Mouse (Mus musculus) stomach, embryonic 16.5 days (tissue): Measurements from ENCODE around the gene 9930111J21Rik2. TPM values are rescaled to one million over a fixed set of nuclear protein-coding genes. Genes with fewer than 3 reads are reported as not detected.
"Not testable (repeated sequence)": the region's sequence is repeated elsewhere in the genome, so short reads cannot be mapped to it uniquely, and the experiment has no call there.

Source experiments
- ATAC-seq: fragments of 200-750 bp; cut with Nextera tagmentation; 2 replicates; pipeline ENCODE4 v1.8.0; 2017; ENCODE audit warnings: moderate number of reproducible peaks, moderate TSS enrichment; ENCODE audit not compliant: insufficient read depth, low FRiP score
- H3K27ac ChIP-seq: fragments of 300-500 bp; sonication (generic); 2 replicates; pipeline ENCODE4 v1.5.1; 2014; ENCODE audit warnings: low read length
- H3K27me3 ChIP-seq: fragments of 300-500 bp; sonication (generic); 2 replicates; pipeline ENCODE4 v1.6.1; 2014; ENCODE audit warnings: low read length, control low read depth, mixed read lengths; ENCODE audit not compliant: control insufficient read depth, insufficient read depth
- H3K36me3 ChIP-seq: fragments of 300-500 bp; sonication (generic); 2 replicates; pipeline ENCODE4 v1.6.1; 2014; ENCODE audit warnings: low read length; ENCODE audit not compliant: control insufficient read depth, insufficient read depth
- H3K4me1 ChIP-seq: fragments of 300-500 bp; sonication (generic); 2 replicates; pipeline ENCODE4 v1.6.1; 2014; ENCODE audit warnings: low read length, control low read depth, mixed read lengths; ENCODE audit not compliant: control insufficient read depth, insufficient read depth
- H3K4me2 ChIP-seq: fragments of 300-500 bp; sonication (generic); 2 replicates; pipeline ENCODE4 v1.6.1; 2014; ENCODE audit warnings: low read depth, low read length, mixed read lengths
- H3K4me3 ChIP-seq: fragments of 300-500 bp; sonication (generic); replicated peaks from 2 replicates; pipeline ENCODE4 v1.5.1; 2014; ENCODE audit warnings: mild to moderate bottlenecking, low read length
- H3K9ac ChIP-seq: fragments of 300-500 bp; sonication (generic); 2 replicates; pipeline ENCODE4 v1.6.1; 2014; ENCODE audit warnings: low read length
- H3K9me3 ChIP-seq: fragments of 300-500 bp; sonication (generic); replicated peaks from 2 replicates; pipeline ENCODE4 v1.6.1; 2016; ENCODE audit warnings: low read length, control low read depth; ENCODE audit not compliant: control insufficient read depth
- WGBS: fragments of 180-500 bp; shearing (Covaris S2); extraction: QIAGEN DNeasy Blood & Tissue Kit; methylation state at CpG from one replicate; pipeline ENCODE4 v1.1.7; 2014; 5-methylcytosine and 5-hydroxymethylcytosine counted together
- polyA plus RNA-seq: library from polyadenylated mRNA; unstranded; fragments of >200 nt; fragmentation: Nextera tagmentation; extraction: Ambion mirVana; gene quantifications from 2 replicates; pipeline ENCODE4 v1.2.1, GENCODE M21; 2015

The 9930111J21Rik2 gene
- 1.1 and 1.3 TPM in 2 replicates for polyA plus RNA-seq

DNA sequence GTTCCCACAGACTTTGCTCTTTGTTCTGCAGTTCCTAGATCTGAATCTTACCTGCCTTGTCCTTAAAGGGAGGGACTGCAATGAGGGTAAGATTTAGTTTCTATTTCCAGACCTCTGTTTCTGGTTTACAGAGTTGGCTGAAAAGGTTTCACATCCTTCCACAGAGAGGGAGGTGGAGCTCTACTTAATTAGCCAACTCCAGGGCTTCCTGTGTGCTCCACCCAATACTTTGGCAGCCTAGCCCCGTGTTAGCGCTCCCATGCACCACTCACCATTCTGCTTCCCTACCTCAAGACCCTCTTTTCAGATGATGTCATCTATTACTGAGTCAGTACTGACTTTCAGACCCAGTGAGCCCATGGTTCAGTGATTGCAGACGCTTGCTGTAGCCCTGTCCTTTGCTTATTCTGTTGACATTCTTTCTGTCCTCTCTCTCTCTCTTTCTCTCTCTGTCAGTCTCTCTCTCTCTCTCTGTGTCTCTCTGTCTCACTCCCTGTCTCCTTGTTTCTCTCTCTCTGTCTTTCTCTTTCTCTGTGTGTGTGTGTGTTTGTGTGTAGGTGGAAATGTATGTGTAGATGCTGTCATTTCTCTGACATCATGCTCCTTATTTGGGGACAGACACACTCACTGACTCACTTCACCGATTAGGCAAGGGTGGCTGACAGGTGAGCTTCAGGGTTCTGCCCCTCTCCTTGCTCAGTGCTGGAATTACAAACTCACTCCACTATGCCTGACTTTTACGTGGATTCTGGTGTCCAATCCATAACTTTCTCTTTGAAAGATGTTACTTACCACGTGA lies at the start of gene 9930111J21Rik2:
9930111J21Rik2 (minus strand) TSS at position 150 of the 799 bp plus-strand sequence.
- not testable (repeated sequence) for H3K4me1 ChIP-seq, H3K4me3 ChIP-seq, H3K27me3 ChIP-seq, H3K9me3 ChIP-seq, H3K36me3 ChIP-seq, H3K9ac ChIP-seq, H3K4me2 ChIP-seq, H3K27ac ChIP-seq, ATAC-seq
- 78% methylated on average over 1 of the region's 6 CpGs for WGBS

DNA sequence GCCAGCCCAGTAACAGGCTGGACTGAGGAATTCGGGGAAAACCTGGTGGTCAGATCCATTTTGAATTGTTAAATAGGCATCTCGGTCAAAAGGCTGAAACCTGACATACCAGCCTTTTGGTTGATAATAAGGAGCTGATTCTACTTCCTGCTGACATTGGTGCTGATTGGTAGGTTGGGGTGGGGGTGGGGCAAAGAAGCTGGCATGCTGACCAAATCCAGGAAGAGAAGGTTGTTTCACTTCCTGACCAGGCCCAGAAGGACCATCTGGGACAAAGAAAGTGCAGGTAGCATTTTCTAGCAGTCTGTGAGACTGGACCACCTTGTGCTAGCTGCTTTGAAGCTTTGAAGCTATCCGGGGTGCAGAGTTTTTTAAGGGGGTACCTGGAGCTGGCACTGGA lies 49.4 kb upstream of the 9930111J21Rik2 start:
- Histone ChIP-seq H3K4me2 (no peak overlapping the region), H3K27me3 (no peaks in the 10 kb centered on the region), H3K36me3 (no peaks in the 10 kb centered on the region), H3K27ac (no peak overlapping the region), H3K4me1 (no peaks in the 10 kb centered on the region), H3K9me3 (no peaks in the 10 kb centered on the region), H3K4me3 (no peak overlapping the region), H3K9ac (no peak overlapping the region)
- WGBS: 91% methylated on average over 3 of the region's 3 CpGs
- ATAC-seq: no peak

DNA sequence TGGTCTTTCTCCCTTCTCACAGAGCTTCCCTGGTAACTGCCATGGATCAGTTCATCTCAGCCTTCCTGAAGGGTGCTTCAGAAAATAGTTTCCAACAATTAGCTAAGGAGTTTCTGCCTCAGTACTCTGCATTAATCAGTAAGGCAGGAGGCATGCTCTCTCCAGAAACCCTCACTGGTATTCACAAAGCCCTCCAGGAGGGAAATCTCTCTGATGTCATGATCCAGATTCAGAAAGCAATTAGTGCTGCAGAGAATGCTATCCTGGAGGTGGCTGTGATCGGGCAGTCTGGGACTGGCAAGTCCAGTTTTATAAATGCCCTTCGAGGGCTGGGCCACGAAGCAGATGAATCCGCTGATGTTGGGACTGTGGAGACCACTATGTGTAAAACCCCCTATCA lies 44.3 kb upstream of the 9930111J21Rik2 start:
- Histone ChIP-seq H3K36me3 (no peaks in the 10 kb centered on the region), H3K27ac (no peak overlapping the region), H3K4me1 (no peaks in the 10 kb centered on the region), H3K9me3 (no peaks in the 10 kb centered on the region), H3K27me3 (no peaks in the 10 kb centered on the region), H3K9ac (no peak overlapping the region), H3K4me2 (no peak overlapping the region), H3K4me3 (no peak overlapping the region)
- no peak for ATAC-seq
- 88% methylated on average over 4 of the region's 4 CpGs for WGBS

DNA sequence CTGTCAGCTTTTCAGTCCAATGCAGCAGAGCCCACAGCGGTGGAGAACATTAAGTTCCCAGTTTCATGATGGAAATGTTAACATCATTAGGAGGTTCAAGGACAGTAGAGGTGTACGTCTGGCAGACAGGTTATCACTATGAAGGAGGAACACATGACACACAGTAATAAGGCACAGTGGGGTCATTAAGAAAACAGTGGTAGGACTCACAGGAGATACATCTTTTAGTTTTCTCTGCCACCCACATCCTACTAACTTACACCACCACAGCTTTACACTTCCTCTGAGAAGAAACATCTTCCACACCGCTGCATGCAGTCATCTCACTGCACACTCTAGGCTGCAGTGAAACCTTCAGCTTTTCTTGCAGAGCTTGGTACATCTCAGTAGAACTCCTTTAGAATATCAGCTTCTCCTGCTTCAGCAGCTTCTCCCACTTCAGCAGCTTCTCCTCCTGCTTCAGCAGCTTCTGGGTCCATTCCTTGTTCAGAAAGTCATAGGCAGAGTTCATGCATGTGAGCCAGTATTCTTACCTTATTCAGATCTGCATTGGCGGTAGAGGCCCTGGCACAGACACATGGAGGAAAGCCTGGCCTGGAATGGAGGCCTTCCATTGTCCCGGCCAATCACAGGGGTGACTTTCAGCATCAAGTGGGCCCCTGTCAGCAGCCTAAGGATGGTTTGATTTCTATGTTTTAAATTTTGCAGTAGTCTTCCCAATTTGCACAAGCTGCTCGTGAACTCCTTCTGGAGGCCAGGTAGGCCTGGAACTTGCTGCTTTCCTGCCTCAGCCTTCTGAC lies 43.0 kb upstream of the 9930111J21Rik2 start:
- H3K36me3 ChIP-seq: no peaks in the 10 kb centered on the region
- H3K4me3 ChIP-seq: no peak overlapping the region
- no peaks in the 10 kb centered on the region for H3K27me3 ChIP-seq
- no peak overlapping the region for H3K27ac ChIP-seq
- H3K4me2 ChIP-seq: no peak overlapping the region
- H3K9me3 ChIP-seq: no peaks in the 10 kb centered on the region
- peaks cover 2% of the 10 kb centered on the region; the same call in 1 of the 2 replicates for H3K4me1 ChIP-seq
- no peak overlapping the region for H3K9ac ChIP-seq
- WGBS: 78% methylated on average over 6 of the region's 6 CpGs
- no peak for ATAC-seq

DNA sequence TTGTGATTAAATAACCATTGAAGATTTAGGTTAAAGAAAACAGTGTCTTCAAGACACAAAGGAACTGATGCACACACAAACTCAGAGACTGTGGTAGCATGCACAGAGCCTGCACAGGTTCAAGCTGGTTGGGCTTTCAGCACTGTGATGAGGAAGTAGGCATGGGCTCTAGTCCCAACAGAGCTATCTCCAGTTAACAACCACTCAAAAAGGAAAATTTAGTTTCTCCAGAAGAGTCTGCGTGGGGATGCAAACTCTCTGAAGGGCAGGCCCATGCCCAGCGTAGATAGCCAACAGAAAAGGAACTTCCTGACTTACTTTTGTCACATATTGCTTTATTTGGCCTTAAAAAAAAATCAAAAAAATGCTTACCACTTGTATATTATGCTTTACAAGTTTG lies 41.7 kb upstream of the 9930111J21Rik2 start:
- Histone ChIP-seq H3K27ac (no peak overlapping the region), H3K4me1 (peaks cover 8% of the 10 kb centered on the region), H3K9me3 (no peaks in the 10 kb centered on the region), H3K4me3 (no peak overlapping the region), H3K9ac (no peak overlapping the region), H3K4me2 (no peak overlapping the region), H3K36me3 (no peaks in the 10 kb centered on the region), H3K27me3 (no peaks in the 10 kb centered on the region)
- no peak for ATAC-seq
- WGBS: 82% methylated on average over 2 of the region's 2 CpGs

DNA sequence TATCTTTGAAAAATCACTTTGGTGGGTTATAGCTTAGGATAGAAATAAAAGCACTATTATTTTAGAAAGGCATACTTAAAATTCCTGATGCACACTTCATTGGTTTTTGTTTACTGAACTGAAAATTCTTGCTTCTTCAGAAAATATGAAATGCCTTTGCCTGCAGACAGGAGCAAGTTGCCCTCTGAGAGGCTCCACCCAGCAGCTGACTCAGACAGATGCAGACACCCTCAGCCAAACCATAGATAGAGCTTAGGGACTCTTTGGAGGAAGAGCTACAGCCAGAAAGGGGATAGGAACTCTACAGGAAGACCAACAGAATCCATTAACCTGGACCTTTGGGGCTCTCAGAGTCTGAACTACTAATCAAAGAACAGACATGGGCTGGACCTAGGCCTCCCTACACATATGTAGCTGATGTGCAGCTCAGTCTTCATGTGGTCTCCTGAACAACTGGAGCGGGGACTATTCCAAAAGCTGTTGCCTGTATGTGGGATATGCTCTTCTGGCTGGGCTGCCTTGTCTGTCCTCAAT lies 41.1 kb upstream of the 9930111J21Rik2 start:
- Histone ChIP-seq H3K27ac (no peak overlapping the region), H3K4me3 (no peak overlapping the region), H3K36me3 (no peaks in the 10 kb centered on the region), H3K4me1 (peaks cover 8% of the 10 kb centered on the region), H3K4me2 (no peak overlapping the region), H3K9ac (no peak overlapping the region), H3K27me3 (no peaks in the 10 kb centered on the region), H3K9me3 (no peaks in the 10 kb centered on the region)
- WGBS: 94% methylated on average over 1 of the region's 1 CpGs
- ATAC-seq: no peak

DNA sequence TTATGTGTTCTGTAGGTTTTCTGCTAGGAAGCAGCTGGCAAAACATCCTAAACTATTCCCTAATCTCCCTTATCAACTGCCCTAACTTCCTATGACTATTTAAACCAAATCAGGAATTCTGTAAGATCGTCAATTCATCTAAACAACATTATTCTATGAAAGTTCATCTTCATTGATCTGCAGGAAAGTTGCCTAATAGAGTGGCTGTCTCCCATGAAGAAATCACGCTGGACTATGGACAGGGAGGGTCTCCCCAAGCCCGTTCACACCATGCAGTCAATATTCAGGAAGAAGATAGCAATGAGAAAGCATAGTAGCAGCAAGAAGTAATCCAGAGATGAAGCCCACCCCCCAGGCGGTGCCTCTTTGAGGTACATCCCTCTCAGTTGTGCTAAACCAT lies 40.1 kb upstream of the 9930111J21Rik2 start:
- H3K4me3 ChIP-seq: no peak overlapping the region
- H3K9ac ChIP-seq: no peak overlapping the region
- no peak overlapping the region for H3K4me2 ChIP-seq
- H3K9me3 ChIP-seq: no peaks in the 10 kb centered on the region
- H3K27me3 ChIP-seq: no peaks in the 10 kb centered on the region
- WGBS: 62% methylated on average over 4 of the region's 4 CpGs
- no peak overlapping the region for H3K27ac ChIP-seq
- H3K4me1 ChIP-seq: peaks cover 8% of the 10 kb centered on the region
- no peak for ATAC-seq
- no peaks in the 10 kb centered on the region for H3K36me3 ChIP-seq

DNA sequence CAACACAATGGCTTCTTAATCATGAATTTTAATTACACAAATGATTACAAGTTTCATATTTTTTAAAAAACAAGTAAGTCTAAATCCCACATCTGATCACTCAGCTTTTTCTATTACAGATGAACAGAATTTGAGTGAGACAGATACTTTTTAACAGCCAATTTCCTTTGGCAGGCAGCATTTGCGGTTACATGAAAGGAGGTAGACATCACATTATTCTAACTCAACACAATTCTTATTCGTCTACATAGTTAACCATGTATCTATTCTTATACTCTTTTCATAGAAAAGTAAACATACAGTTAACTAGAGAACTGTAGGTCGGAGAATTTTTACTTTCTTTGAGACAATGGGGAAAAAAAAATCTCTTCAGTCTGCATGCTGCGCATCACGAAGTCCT lies 39.5 kb upstream of the 9930111J21Rik2 start:
- Histone ChIP-seq H3K4me3 (no peak overlapping the region), H3K9ac (no peak overlapping the region), H3K9me3 (no peaks in the 10 kb centered on the region), H3K4me1 (peaks cover 8% of the 10 kb centered on the region), H3K4me2 (no peak overlapping the region), H3K27ac (no peak overlapping the region), H3K36me3 (no peaks in the 10 kb centered on the region), H3K27me3 (no peaks in the 10 kb centered on the region)
- ATAC-seq: no peak
- 79% methylated on average over 5 of the region's 5 CpGs for WGBS
